Mouse (Mus musculus) megakaryocyte, embryonic 14.5 days (primary cell): ENCODE measurements at regions not wholly inside any gene's neighbourhood (a gene's known extent, or its start where the extent isn't known, plus 50 kb on each side); places are given as distances from the start of the nearest gene placed in this dataset.

Experiments
- H3K27me3 ChIP-seq: replicated peaks from 2 replicates; pipeline ENCODE3; 2012; ENCODE audit warnings: inconsistent platforms
- H3K36me3 ChIP-seq: replicated peaks from 2 replicates; pipeline ENCODE3; 2012; ENCODE audit warnings: low read length, inconsistent platforms, mixed read lengths
- H3K4me1 ChIP-seq: 2 replicates; pipeline ENCODE4 v1.6.1; 2012; ENCODE audit warnings: inconsistent platforms
- H3K4me3 ChIP-seq: replicated peaks from 2 replicates; pipeline ENCODE3; 2012; ENCODE audit warnings: moderate library complexity, mild to moderate bottlenecking, inconsistent platforms
- H3K9me3 ChIP-seq: 2 replicates; pipeline ENCODE4 v1.6.1; 2012; ENCODE audit warnings: inconsistent platforms
- FLI1 ChIP-seq: IDR thresholded peaks from 2 replicates; pipeline ENCODE4 v1.6.1; 2012; ENCODE audit warnings: low read length, inconsistent platforms, mixed read lengths
- GATA1 ChIP-seq: IDR thresholded peaks from 3 replicates; pipeline ENCODE4 v1.6.1; 2012; ENCODE audit warnings: mixed read lengths, low read length, inconsistent platforms, borderline replicate concordance

DNA sequence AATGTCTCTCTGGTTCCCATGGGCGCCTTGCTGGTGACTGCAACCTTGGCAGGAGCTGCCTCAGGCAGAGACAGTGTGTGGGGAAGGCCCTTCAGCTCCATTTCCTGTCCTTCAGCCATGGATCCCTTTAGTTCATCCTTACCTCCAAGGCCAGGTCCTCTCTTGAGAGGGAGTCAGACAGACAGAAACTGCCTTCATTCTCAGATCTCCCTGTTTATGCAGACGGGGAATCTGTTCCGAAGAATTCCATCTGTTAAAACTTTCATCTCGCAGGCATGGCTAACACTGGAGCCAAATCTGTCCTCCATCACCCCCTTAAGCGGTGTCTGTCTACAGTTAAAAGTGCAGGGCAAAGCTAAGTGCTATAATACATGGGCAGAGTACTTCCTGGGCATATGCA lies 144.0 kb upstream of the Lnx1 start:
- TF ChIP-seq FLI1: no peak
- TF ChIP-seq GATA1: no peak

DNA sequence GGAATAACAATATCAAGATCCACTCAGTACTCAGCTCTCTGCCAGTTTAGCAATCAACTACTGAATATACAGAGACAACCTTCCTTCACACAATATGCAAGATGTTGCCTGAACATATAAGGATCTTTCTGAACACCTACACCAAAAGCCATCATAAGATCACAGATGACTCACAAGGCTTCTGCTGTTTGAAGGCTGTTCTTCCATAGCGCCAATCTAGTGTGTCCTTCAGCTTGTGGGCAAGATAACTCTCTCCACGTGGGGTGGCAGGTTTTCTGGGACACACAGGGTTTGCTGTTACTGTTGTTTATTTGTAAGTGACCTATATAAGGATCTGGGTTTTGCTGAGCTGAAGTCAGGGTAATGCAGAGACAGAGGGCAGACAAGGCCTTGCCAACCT lies 131.7 kb upstream of the Lnx1 start:
- no peaks in the 10 kb centered on the region for H3K36me3 ChIP-seq
- H3K27me3 ChIP-seq: no peaks in the 10 kb centered on the region
- no peak for TF ChIP-seq FLI1
- TF ChIP-seq GATA1: no peak
- no peak overlapping the region for H3K4me3 ChIP-seq
- no peaks in the 10 kb centered on the region for H3K4me1 ChIP-seq
- H3K9me3 ChIP-seq: peaks cover 20% of the 10 kb centered on the region

More for the DNA sequence above, 144.0 kb upstream of the Lnx1 start:
- H3K9me3 ChIP-seq: peaks cover 10% of the 10 kb centered on the region
- H3K27me3 ChIP-seq: no peaks in the 10 kb centered on the region
- no peaks in the 10 kb centered on the region for H3K36me3 ChIP-seq
- H3K4me1 ChIP-seq: no peaks in the 10 kb centered on the region
- no peak overlapping the region for H3K4me3 ChIP-seq

DNA sequence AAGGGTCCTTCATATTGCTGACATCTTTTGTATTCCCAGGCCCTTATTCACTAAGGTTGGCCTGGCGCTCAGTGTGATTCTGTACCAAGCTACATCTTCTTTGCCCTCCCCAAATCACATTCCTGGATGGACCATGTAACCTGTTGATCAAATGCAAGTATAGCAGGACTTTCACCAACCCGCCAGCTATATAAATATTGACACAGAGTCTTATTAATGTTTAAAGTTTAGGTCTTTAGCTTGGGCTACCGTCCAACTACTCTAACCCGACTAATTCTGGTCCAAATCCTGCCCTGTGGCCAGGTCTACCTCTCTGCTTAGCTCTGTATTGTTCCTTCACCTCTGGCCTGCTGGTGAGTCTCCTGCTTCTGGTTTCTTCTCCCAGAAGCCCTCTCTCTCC lies 131.2 kb upstream of the Lnx1 start:
- Histone ChIP-seq H3K36me3 (no peaks in the 10 kb centered on the region), H3K27me3 (no peaks in the 10 kb centered on the region), H3K4me3 (no peak overlapping the region), H3K9me3 (peaks cover 20% of the 10 kb centered on the region), H3K4me1 (no peaks in the 10 kb centered on the region)
- TF ChIP-seq FLI1 (no peak), GATA1 (no peak)

DNA sequence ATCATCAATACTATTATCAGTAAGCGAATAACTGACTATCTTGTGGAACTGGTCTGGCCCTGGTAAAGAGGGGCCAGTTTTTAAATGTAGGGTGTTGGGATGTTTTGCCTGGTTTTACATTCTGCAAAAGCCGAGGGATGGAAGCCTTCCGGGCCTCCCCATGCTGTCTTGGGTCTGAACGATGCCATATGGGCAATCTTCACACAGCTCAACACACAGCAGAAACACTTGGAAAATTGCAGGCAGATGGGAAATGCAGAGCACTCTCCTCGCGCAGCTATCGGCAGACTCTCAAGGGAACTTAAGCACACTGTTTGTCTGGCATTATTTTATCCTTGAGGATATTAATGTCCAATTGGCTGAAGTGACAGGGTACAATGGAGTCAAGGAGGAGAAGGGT lies 129.3 kb upstream of the Lnx1 start:
- TF ChIP-seq GATA1: no peak
- TF ChIP-seq FLI1: no peak
- H3K9me3 ChIP-seq: peaks cover 20% of the 10 kb centered on the region
- no peak overlapping the region for H3K4me3 ChIP-seq
- H3K36me3 ChIP-seq: no peaks in the 10 kb centered on the region
- no peaks in the 10 kb centered on the region for H3K27me3 ChIP-seq
- H3K4me1 ChIP-seq: no peaks in the 10 kb centered on the region

DNA sequence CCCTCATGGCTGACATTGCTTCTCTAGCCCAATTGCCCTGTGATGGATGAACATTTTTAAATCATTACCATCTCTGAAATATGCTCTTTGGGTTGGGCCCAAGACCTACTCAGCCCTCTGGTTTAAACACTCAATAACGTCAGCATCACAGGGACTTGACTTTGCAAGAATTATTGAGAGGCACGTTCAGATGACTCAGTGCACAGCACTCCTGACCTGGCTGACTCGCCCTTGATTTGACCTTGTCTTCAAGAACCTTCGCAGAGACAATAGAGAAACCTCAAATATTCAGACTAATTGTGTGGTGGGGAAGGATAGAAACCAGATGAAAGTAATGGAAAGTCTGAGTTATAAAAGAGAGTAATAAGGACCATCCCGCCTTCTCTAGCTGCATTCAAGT lies 127.9 kb upstream of the Lnx1 start:
- TF ChIP-seq FLI1 (no peak), GATA1 (no peak)
- peaks cover 12% of the 10 kb centered on the region for H3K9me3 ChIP-seq
- no peaks in the 10 kb centered on the region for H3K4me1 ChIP-seq
- no peaks in the 10 kb centered on the region for H3K27me3 ChIP-seq
- H3K4me3 ChIP-seq: no peak overlapping the region
- no peaks in the 10 kb centered on the region for H3K36me3 ChIP-seq

DNA sequence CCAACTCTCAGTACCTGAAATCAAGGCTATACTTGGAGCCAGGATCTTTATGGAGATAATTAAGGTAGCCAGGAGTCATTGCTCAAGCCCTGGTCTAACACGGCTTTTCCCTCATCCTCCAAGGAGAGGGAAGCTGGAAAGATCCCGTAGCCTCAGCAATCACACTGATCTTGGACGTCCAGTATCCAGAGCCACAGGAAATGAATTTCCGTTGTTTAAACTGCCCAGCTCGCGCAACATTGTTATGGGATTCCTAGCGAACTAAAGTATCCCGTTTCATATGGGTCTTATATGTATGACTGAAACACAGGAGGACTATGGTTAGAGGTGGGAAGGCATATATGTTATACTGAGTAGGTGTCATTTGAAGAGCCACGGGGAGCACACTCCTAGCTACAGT lies 126.3 kb upstream of the Lnx1 start:
- Histone ChIP-seq H3K4me3 (no peak overlapping the region), H3K27me3 (no peaks in the 10 kb centered on the region), H3K36me3 (no peaks in the 10 kb centered on the region), H3K4me1 (no peaks in the 10 kb centered on the region), H3K9me3 (no peaks in the 10 kb centered on the region)
- no peak for TF ChIP-seq FLI1

DNA sequence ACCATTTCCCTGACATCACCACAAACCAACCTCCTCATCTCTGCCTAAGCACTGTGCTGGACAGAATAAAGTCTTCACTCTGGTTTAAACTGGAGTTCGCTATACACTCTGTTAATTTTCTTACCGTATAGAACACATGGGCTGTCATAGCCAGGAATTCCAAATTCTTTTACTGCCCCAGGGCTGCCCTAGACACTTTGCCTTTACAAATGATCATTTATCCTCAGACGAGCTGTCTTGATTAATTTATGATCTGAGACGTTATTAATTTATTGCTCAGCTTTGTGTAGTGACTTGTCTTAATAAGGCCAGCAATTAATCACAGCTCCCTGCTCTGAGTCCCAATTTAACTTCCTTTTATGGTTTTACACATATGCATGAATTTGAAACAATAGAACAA lies 125.2 kb upstream of the Lnx1 start:
- Histone ChIP-seq H3K4me1 (no peaks in the 10 kb centered on the region), H3K36me3 (no peaks in the 10 kb centered on the region), H3K4me3 (no peak overlapping the region), H3K27me3 (no peaks in the 10 kb centered on the region), H3K9me3 (no peaks in the 10 kb centered on the region)
- no peak for TF ChIP-seq FLI1
- TF ChIP-seq GATA1: no peak

DNA sequence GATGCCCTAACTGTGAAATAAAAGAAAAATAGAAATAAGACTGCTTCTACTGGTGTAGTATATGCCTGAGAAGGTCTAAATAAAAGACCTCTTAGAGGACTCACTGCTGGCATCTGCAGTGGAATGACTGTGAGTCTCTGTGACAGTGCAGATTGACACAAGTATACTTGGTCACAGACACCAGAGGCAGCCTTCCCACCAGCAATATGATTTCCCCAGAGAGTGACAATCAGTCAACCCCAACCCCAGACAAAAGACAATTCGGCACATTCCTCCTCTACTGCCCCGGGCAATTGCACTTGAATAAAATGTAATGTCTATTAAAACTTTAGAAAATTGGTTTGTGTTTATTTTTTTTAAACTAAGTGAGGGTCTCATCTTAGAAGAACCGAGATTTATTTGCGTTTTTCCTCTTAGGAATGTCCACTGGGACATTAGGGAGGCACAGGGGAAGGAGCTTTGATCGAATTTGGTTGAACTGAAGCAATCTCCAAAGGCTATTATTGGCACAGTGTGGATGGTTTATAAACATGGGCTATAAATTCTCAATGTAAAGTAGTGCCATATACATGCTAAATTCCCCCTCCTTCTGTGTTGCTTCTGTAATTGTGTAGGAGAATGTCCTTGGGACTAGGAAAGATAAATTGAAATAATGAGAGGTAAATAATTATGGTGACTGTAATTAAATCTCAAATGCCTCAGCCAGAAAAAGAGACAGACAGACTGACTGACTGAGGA lies 123.0 kb upstream of the Lnx1 start:
- TF ChIP-seq FLI1 (no peak), GATA1 (no peak)
- Histone ChIP-seq H3K4me3 (no peak overlapping the region), H3K27me3 (peaks cover 3% of the 10 kb centered on the region), H3K9me3 (no peaks in the 10 kb centered on the region; the same call in 1 of the 2 replicates), H3K4me1 (no peaks in the 10 kb centered on the region), H3K36me3 (no peaks in the 10 kb centered on the region)

DNA sequence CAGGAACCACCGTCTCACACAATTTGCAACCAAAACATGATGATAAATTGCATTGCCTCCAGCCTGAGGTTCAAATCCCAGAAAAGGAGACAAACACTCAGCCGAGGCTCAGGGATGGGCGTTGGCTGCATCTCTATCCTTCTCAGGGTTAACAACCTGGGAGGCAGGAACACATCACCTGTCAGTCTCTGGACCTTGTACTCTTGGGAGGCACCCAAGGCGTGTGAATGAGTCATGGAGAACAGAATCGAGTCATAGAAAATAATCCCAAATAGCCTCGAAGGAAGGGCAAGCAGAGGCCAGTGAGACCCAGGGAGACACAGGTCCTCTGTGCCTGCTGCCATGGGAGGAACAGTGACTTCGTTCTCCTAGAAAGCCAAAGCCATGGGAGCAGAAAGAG lies 121.0 kb upstream of the Lnx1 start:
- H3K4me3 ChIP-seq: no peak overlapping the region
- peaks cover 3% of the 10 kb centered on the region for H3K27me3 ChIP-seq
- TF ChIP-seq GATA1: no peak
- TF ChIP-seq FLI1: no peak
- H3K36me3 ChIP-seq: no peaks in the 10 kb centered on the region
- no peaks in the 10 kb centered on the region for H3K4me1 ChIP-seq
- H3K9me3 ChIP-seq: no peaks in the 10 kb centered on the region; the same call in 1 of the 2 replicates

DNA sequence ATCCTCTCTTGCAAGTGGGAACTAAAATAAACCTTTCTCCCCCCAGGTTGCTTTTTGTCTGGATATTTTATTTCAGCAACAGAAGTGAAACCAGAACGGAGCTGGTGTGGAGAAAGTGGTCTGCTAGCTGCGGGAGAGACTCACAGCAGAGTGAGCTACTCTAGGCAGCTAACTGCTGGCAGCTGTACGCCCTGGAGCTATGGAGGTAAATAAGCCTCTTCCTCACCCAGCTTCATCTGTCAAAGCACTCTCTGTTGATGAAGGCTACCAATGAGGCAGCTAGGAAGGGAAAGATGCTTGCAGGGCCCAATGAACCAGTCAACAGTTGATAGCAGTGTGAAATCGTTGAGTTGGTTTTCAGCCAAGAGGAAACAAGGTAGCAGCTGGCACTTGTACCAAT lies 119.3 kb upstream of the Lnx1 start:
- no peaks in the 10 kb centered on the region; the same call in 1 of the 2 replicates for H3K4me1 ChIP-seq
- no peaks in the 10 kb centered on the region for H3K36me3 ChIP-seq
- peaks cover 3% of the 10 kb centered on the region for H3K27me3 ChIP-seq
- H3K4me3 ChIP-seq: no peak overlapping the region
- no peaks in the 10 kb centered on the region; the same call in 1 of the 2 replicates for H3K9me3 ChIP-seq
- no peak for TF ChIP-seq GATA1
- no peak for TF ChIP-seq FLI1
